Mouse (Mus musculus) lung, postnatal 0 days (tissue): ENCODE measurements around the gene Ercc6l2. TPM values are rescaled to one million over a fixed set of nuclear protein-coding genes. Genes with fewer than 3 reads are reported as not detected.

ENCODE experiments used
- ATAC-seq: fragments of 200-750 bp; cut with Nextera tagmentation; 2 replicates; pipeline ENCODE4 v1.8.0; 2017; ENCODE audit warnings: moderate library complexity
- DNase-seq: peaks from one replicate; pipeline ENCODE4 v3.0.0-alpha.2; 2016; ENCODE audit warnings: low spot score
- H3K27ac ChIP-seq: fragments of 300-500 bp; sonication (generic); 2 replicates; pipeline ENCODE4 v1.5.1; 2014; ENCODE audit warnings: antibody characterized with exemption, mild to moderate bottlenecking, low read length, mixed read lengths
- H3K27me3 ChIP-seq: fragments of 300-500 bp; sonication (generic); replicated peaks from 2 replicates; pipeline ENCODE4 v1.6.1; 2014; ENCODE audit warnings: low read length, mixed read lengths; ENCODE audit not compliant: insufficient read depth
- H3K36me3 ChIP-seq: fragments of 300-500 bp; sonication (generic); 2 replicates; pipeline ENCODE4 v1.6.1; 2014; ENCODE audit warnings: low read length, mixed read lengths; ENCODE audit not compliant: insufficient read depth
- H3K4me1 ChIP-seq: fragments of 300-500 bp; sonication (generic); 2 replicates; pipeline ENCODE4 v1.6.1; 2014; ENCODE audit warnings: antibody characterized with exemption, low read depth, low read length, mixed read lengths; ENCODE audit not compliant: insufficient read depth
- H3K4me2 ChIP-seq: fragments of 300-500 bp; sonication (generic); replicated peaks from 2 replicates; pipeline ENCODE4 v1.6.1; 2014; ENCODE audit warnings: low read depth, mild to moderate bottlenecking, low read length, moderate library complexity, mixed read lengths
- H3K4me3 ChIP-seq: fragments of 300-500 bp; sonication (generic); 2 replicates; pipeline ENCODE4 v1.5.1; 2014; ENCODE audit warnings: low read depth, low read length
- H3K9ac ChIP-seq: fragments of 300-500 bp; sonication (generic); replicated peaks from 2 replicates; pipeline ENCODE4 v1.6.1; 2014; ENCODE audit warnings: low read depth, mild to moderate bottlenecking
- H3K9me3 ChIP-seq: fragments of 300-500 bp; sonication (generic); 2 replicates; pipeline ENCODE4 v1.6.1; 2016; ENCODE audit warnings: low read length, mixed read lengths
- CTCF ChIP-seq: IDR thresholded peaks from 2 replicates; pipeline ENCODE4 v1.5.1; 2016; ENCODE audit warnings: antibody characterized with exemption, mild to moderate bottlenecking
- EP300 ChIP-seq: IDR thresholded peaks from 2 replicates; pipeline ENCODE4 v1.6.1; 2016; ENCODE audit warnings: antibody characterized with exemption, mild to moderate bottlenecking, control low read depth
- WGBS: fragments of 180-500 bp; shearing (Covaris S2); extraction: QIAGEN DNeasy Blood & Tissue Kit; methylation state at CpG from one replicate; pipeline ENCODE4 v1.1.7; 2014; 5-methylcytosine and 5-hydroxymethylcytosine counted together
- polyA plus RNA-seq: library from polyadenylated mRNA; unstranded; fragments of >200 nt; fragmentation: Nextera tagmentation; extraction: Ambion mirVana; gene quantifications from 2 replicates; pipeline ENCODE4 v1.2.1, GENCODE M21; 2015

The Ercc6l2 gene
- polyA plus RNA-seq, 1 experiment from 2014 or later, result 11.1 TPM

GRCm38 (mm10) chr13:63936369-63936768, 121.3 kb downstream of the Ercc6l2 start:
- Histone ChIP-seq H3K4me3 (no peak overlapping the region), H3K4me1 (no peaks in the 10 kb centered on the region), H3K4me2 (no peak overlapping the region), H3K9ac (no peak overlapping the region), H3K36me3 (no peaks in the 10 kb centered on the region), H3K27me3 (no peaks in the 10 kb centered on the region), H3K9me3 (no peaks in the 10 kb centered on the region), H3K27ac (no peak overlapping the region)
- WGBS, result 67% methylated on average over 9 of the region's 9 CpGs
- TF ChIP-seq CTCF, result no peak
- no peak for TF ChIP-seq EP300
- DNase-seq, result no peak
- ATAC-seq, result no peak

GRCm38 (mm10) chr13:63940257-63940656, 125.2 kb downstream of the Ercc6l2 start:
- Histone ChIP-seq H3K27ac (no peak overlapping the region), H3K4me1 (no peaks in the 10 kb centered on the region), H3K4me3 (no peak overlapping the region), H3K27me3 (no peaks in the 10 kb centered on the region), H3K9me3 (no peaks in the 10 kb centered on the region), H3K4me2 (no peak overlapping the region), H3K9ac (no peak overlapping the region), H3K36me3 (no peaks in the 10 kb centered on the region)
- 37% methylated on average over 1 of the region's 1 CpGs for WGBS
- no peak for DNase-seq
- ATAC-seq, result no peak
- TF ChIP-seq CTCF (no peak), EP300 (no peak)

- Histone ChIP-seq H3K36me3 (no peaks in the 10 kb centered on the region), H3K4me1 (no peaks in the 10 kb centered on the region), H3K9ac (no peak overlapping the region), H3K27me3 (no peaks in the 10 kb centered on the region), H3K27ac (no peak overlapping the region), H3K4me2 (no peak overlapping the region), H3K9me3 (no peaks in the 10 kb centered on the region), H3K4me3 (no peak overlapping the region)
- 79% methylated on average over 4 of the region's 4 CpGs for WGBS
- TF ChIP-seq CTCF (no peak), EP300 (no peak)
- ATAC-seq (no peak), DNase-seq (no peak)
Observed at GRCm38 (mm10) chr13:63941170-63941569, 126.1 kb downstream of the Ercc6l2 start.

GRCm38 (mm10) chr13:63943605-63944004, 128.6 kb downstream of the Ercc6l2 start:
- DNase-seq, result no peak
- no peak for ATAC-seq
- Histone ChIP-seq H3K9me3 (no peaks in the 10 kb centered on the region), H3K36me3 (no peaks in the 10 kb centered on the region), H3K9ac (no peak overlapping the region), H3K4me3 (no peak overlapping the region), H3K27me3 (no peaks in the 10 kb centered on the region), H3K4me2 (no peak overlapping the region), H3K4me1 (no peaks in the 10 kb centered on the region), H3K27ac (no peak overlapping the region)
- no peak for TF ChIP-seq EP300
- no peak for TF ChIP-seq CTCF
- 78% methylated on average over 7 of the region's 7 CpGs for WGBS

- no peak overlapping the region for H3K4me2 ChIP-seq
- no peaks in the 10 kb centered on the region for H3K27me3 ChIP-seq
- 50% methylated on average over 13 of the region's 13 CpGs for WGBS
- H3K9me3 ChIP-seq, result no peaks in the 10 kb centered on the region
- H3K4me1 ChIP-seq, result no peaks in the 10 kb centered on the region
- TF ChIP-seq CTCF, result no peak
- no peak for TF ChIP-seq EP300
- H3K27ac ChIP-seq, result no peak overlapping the region
- H3K9ac ChIP-seq, result no peak overlapping the region
- DNase-seq (no peak), ATAC-seq (no peak)
- H3K36me3 ChIP-seq, result no peaks in the 10 kb centered on the region
- no peak overlapping the region for H3K4me3 ChIP-seq
Observed at GRCm38 (mm10) chr13:63944344-63945021, 129.4 kb downstream of the Ercc6l2 start.

Other genes with a start within 250 kb of the Ercc6l2 start
- 15.2 and 21.3 TPM in 2 replicates for gene Ptch1, start 241.6 kb upstream of the Ercc6l2 start, polyA plus RNA-seq